Mouse (Mus musculus) lung, postnatal 0 days (tissue): ENCODE results near the gene Psmc2.

Source experiments
- CTCF ChIP-seq: IDR thresholded peaks from 2 replicates; pipeline ENCODE4 v1.5.1; 2016; ENCODE audit warnings: antibody characterized with exemption, mild to moderate bottlenecking
- EP300 ChIP-seq: IDR thresholded peaks from 2 replicates; pipeline ENCODE4 v1.6.1; 2016; ENCODE audit warnings: antibody characterized with exemption, mild to moderate bottlenecking, control low read depth

- TF ChIP-seq CTCF (no peak), EP300 (no peak)
These were observed 25.8 kb downstream of the Psmc2 start for GRCm38 (mm10) chr5:21810924-21811323.
